Mouse (Mus musculus): ENCODE results near the gene Obscn. TPM values are rescaled to one million over a fixed set of nuclear protein-coding genes. Genes with fewer than 3 reads are reported as not detected.
A peak's percentile ranks its signal among the peaks of the same experiment; 100 is the strongest.

The Obscn gene
- polyA plus RNA-seq, 2 experiments from 2014 or later = not detected

DNA sequence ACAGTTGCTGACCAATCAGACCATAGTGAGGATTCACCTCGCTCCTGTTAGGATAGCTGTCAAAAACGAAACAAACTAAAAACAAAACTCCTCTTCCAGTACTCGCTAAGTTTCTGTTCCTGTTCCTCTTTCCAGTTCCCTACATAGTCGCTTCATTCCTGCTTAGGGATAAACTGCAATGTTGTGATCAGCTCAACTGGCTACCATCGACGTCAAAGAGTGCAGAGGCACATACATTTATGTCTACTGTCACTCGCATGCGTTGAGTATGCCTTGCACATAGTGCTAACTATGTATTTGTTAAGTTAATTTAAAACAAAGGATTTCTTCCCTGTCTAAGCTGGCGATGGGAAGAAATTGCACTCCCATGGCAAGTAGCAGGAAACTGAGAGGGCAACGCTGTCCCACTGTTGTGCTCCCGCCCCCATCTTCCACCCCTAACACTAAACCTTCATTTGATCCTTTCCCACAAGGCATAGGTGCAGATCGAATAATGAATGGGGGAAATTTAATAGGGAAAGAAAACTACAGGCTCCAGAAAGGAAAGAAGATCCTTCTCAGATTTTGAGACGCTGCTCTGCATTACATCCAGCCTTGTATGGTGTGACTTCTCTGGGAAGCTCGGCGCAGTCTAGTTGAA lies 176.9 kb downstream of the Obscn start:
- ATAC-seq = no peak

DNA sequence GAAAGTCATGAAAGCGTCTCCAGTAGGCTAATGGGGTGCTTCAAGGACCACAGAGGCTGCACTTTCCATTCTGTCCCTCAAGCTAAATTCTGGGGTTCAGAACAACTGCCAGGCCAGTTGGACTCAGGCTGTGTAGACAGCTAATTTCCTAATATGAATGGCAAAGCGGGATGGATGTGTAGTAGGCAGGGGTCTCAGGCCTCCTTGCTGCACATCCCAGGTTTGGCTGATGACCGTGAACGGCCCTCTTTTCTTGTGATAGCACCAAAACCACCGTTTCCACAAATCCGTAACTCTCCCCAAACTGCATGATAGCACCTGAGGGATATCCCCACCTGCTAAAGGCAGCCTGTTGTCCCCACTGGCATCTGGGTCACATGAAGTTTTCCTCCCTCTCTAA lies 177.7 kb downstream of the Obscn start:
- ATAC-seq = no peak

DNA sequence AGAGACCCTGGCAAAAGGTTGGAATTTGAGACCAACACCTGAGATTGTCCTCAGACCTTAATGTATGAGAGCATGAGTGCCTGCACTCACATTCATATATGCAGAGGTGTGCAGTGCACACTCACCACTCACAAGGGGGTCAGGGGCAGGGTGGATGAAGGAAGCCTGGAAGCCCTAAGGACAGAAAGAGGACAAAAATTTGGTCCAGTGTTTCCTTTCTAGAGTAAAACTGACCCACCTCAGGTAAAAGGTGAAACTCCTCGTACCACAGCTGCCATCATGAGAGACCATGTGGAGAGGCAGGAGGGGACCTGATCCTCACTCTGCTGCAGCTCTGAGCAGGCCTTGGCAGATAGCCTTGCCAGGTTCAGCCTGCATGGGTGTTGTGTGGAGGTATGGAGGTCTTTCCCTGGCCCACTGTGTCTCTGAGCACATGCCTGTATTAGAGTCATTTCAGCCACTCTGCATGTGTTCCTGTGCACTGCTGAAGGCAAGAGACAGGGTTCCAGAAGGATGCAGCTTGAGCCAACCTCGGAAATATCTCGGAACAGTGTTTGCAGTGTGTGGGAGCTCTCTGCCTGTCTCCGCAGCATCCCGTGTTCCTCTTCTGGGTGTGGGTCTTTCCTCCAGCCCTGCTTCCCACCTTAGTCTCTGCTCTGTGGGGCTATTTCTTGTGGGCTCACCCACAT lies 178.8 kb downstream of the Obscn start:
- ATAC-seq = no peak

DNA sequence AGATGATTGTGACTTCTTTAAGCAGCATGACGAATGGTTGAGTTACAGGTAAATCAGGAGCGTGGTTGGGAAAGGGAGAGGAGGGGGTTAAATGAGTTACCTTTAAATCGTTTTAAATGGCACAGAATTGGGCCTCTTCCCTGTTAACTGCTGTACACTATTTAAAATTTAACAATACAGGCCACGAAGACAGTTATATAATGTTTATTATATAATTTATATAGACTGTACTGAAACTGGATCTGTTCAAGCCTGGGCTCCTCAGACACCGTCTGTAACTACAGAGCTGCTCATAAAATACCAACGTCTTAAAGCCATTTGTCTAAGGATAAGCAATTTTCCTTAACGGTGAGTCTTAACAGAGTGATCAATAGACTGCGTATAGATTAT lies 180.3 kb downstream of the Obscn start:
- no peak for ATAC-seq

DNA sequence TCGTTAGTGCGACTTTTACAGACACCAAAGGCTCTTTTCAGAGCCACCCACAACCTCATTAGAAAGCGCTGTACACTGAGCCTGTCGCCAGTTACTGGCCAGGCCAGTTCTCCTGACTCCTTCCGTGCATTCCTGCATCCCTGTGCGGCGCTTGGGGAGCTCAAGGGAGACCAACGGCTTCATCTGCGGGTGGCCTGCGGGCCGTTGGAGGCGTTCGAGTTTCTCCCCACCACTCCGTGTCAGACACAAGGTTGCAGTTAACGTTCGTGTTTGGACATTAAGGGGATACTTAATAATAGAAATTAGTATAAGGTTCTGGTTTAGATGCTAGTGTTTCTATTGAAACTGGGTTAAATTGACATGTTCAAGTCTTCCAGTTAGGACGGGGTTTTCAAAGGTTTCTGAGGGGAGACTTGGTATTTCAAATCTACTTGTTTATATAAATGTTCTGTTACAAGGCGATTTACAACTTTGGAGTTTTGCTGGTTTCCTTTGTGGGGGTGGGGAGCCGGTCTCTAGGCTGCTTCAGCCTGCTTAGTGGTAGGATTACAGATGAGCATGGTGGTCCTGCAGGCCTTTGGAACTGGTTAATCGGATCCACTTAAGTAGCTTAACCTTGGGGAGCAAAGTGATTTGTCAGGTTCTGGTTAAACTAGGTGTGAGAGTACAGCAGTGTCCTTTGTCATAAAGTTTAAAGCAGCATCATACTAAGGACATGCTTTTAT lies 180.9 kb downstream of the Obscn start:
- peak; percentile 25 for ATAC-seq

DNA sequence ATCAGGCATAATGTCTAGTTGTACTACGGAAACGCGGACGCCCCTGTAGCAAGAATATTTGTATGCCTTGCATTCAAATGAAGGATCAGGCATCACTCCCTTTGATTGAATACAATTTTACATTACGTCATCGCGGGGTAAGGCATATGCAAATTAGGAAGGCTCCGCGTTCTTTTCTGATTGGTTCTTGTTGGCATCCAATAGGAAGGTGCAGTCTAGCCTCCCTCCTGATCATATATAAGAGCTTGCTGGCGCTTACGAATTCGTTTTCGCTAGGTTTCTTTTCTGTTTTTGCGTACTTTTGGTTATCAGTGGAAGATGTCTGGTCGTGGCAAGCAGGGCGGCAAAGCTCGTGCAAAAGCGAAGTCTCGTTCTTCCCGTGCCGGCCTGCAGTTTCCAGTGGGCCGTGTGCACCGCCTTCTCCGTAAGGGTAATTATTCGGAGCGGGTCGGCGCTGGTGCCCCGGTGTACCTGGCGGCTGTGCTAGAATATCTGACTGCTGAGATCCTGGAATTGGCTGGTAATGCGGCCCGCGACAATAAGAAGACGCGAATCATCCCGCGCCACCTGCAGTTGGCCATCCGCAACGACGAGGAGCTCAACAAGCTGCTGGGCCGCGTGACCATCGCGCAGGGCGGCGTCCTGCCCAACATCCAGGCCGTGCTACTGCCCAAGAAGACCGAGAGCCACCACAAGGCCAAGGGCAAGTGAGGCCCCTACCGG lies 181.6 kb downstream of the Obscn start, which contains the start of the genes Hist3h2a and Trim17:
TSS of gene Hist3h2a (plus strand) at position 266 of the 723 bp plus-strand sequence.
TSS of gene Trim17 (plus strand) at position 266 of the 723 bp plus-strand sequence.
- peak; percentile 96 for ATAC-seq

DNA sequence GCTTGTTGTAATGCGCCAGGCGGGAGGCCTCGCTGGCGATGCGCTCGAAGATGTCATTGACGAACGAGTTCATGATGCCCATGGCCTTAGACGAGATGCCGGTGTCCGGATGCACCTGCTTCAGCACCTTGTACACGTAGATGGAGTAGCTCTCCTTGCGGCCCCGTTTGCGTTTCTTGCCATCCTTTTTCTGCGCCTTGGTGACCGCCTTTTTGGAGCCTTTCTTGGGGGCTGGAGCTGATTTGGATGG lies 182.1 kb downstream of the Obscn start:
- ATAC-seq = peak; percentile 39

DNA sequence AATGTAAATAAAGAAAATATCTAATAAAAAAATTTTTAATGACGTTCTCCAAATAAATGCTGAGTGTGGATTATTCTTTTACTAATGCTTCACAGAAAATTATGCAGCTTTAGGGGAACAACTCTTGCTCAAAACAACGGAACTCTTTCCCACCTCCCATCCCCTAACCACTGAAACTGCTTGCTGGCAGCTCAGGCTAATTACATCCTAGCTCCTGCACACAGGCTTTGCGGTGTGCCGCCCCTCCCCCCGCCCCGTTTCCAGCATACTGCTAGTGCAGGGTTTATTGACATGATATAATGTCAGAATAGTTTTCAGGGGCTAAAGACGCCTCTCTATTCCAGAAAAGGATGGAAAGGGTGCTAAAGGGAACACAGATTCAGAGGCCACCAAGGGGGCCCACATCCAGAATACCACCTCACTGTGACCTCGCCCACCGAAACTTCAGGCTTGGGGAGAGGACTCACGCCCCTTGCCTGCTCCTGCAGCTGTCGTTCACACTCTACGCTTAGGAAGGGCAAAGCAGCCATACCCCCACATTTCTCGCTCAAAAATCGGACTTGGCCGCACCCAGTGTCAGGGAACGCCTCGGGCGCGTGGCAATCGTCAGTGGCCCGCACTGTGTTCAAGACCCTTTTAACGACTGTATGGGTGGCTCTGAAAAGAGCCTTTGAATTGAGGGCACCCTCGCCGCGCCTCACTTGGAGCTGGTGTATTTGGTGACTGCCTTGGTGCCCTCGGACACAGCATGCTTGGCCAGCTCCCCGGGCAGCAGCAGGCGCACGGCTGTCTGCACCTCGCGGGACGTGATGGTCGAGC lies 182.6 kb downstream of the Obscn start:
- no peak for ATAC-seq

DNA sequence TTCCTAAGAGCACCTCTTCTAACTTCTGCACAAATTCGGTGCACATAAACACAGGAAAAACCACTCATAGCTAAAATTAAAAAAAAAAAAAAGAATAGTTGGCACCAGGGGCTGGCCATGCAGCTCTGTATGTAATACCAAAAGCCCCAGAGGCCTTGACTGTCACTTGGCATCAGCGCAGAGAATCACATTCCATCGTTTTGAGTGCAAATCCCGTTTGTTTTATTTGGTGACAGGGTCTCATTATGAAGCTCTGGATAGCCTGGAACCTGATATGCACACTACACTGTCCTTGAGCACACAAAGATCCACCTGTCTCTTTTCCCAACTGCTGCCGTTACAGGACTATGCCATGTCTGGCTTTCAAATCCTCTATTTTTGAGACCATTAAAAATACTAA lies 185.0 kb downstream of the Obscn start:
- no peak for ATAC-seq

DNA sequence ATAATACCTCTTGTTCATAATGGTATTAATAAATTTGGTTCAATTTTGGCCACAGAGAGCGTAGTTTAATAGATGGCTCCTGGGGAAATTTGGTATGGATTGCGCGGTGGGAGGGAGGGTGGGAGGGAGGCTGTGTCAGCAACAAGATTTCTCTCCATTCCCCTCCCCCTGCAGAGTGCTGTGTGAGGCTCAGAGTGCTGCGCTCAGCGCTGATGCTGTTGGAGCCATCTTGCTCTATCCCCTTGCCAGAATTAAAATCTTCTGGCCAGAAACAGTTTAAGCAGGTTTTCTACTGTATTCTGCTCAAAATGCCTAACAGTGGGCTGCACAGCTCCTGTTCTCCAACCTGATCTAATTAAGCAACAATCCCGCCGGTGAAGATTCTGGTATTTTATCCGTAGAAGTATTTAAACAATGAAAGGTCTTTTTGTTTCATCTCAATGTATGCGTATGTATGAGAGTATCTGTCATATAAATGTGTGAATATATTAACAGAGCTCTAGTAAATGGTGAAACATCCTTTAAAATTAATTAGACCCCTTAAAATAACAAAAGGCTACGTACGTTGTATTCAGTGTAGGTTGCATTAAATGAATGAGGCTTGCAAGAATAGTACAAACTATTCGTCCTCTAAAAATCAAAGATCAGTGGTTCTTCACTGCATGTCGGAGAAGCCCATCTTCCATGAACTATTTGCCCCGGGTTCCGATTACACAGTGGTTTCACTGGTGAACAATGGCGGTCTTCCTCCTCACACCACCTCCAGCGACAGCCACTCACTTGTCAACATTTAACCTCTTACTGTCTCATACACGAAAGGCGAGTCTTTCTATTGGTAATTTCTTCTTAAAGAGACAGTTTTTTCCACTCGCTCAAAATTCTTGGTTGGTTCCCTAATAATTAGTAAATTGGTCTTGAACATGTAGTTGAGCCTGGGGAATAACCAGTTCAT lies 186.4 kb downstream of the Obscn start:
- no peak for ATAC-seq

DNA sequence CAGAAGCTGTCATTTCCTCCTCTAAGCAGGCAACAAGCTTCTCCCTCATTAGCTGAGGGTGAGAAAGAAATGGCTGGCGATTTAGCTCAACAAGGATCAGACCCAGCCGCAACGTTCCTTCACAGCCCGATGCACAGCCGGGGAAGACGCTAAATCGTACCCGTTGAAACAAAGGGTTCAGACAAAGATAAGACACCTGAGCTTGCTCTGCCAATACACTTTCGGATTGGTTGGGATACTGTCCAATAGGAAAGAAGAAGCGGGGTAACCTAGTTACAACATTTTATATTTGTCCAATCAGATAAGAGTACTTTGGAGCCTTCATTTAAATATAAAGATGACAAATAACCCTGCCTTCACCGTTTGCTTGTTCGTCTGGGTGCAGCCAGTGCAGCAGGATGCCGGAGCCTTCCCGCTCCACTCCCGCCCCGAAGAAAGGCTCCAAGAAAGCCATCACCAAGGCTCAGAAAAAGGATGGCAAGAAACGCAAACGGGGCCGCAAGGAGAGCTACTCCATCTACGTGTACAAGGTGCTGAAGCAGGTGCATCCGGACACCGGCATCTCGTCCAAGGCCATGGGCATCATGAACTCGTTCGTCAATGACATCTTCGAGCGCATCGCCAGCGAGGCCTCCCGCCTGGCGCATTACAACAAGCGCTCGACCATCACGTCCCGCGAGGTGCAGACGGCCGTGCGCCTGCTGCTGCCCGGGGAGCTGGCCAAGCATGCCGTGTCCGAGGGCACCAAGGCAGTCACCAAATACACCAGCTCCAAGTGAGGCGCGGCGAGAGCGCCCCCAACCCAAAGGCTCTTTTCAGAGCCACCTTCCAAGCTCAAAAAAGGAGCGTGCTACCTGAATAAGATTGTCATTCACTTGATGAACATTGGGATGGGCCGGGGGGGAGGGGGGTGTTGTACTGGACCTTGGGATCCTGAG lies 187.4 kb downstream of the Obscn start, which contains the start of gene Hist3h2ba:
TSS of gene Hist3h2ba (plus strand) at position 379 of the 938 bp plus-strand sequence.
- peak; percentile 93 for ATAC-seq

DNA sequence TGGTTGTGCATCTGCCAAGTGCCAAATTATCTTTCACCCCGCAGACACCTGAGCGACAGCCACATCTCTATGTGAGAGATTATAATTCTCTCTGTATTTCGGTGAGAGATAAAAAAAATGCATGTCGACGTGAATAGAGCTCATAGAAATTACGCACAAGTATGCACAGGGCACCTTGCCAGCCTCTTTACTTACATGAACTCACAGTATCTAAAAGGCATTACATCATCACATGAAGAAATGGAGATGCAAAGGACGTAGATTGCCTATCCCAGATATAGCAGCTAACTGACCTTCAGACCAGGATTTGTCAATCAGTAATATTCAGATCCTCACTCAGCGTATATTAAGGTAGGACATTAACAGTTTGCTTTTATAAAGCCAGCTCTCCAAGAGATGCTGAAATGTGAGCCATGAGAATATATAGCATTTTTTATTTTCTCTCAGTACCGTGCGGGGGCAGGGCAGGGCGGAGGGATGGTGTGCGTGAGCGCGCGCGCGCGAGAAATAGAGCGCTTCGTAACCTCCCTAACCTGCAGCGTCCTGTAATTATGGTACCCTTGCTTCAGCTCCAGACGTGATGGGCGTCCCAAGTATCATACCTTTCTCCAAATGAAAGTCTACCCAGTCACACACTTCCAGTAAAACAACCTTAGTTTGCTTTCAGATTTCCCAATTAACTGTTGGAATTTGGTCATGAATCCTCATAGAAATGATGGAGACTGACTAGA lies 188.2 kb downstream of the Obscn start:
- ATAC-seq = no peak

DNA sequence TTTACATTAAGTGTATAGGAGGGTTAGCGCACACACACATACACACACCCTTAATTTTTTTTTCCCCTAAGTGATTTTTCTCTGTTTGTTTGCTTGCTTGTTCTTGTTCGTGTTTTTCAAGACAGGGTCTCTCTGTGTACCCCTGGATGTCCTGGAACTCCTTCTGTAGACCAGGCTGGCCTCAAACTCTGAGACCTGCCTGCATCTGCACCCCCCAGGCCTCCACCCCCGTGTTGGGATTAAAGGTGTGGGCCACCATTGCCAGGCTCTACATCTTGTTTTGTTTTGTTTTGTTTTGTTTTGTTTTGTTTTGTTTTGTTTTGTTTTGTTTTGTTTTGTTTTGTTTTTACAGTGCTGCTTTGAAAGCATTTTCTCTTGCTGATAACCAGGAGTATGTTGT lies 188.9 kb downstream of the Obscn start:
- ATAC-seq = no peak

Other genes with a start within 250 kb of the Obscn start
- 1 to 10 TPM; 7.4 to 7.7 TPM for gene Zfp39, start 232.2 kb downstream of the Obscn start, polyA plus RNA-seq (2017; shearing (Covaris generic))
- gene Btnl10, start 218.5 kb downstream of the Obscn start, polyA plus RNA-seq (2017; shearing (Covaris generic)) = not detected
- gene Rnf187, start 197.5 kb downstream of the Obscn start, polyA plus RNA-seq (2017; shearing (Covaris generic)) = 10 to 100 TPM; 11.4 to 17.9 TPM
- 1 to 10 TPM; 1.8 to 4.2 TPM for gene Hist3h2ba, start 187.5 kb downstream of the Obscn start, polyA plus RNA-seq (2017; shearing (Covaris generic))
- gene Hist3h2a, start 181.7 kb downstream of the Obscn start, polyA plus RNA-seq (2017; shearing (Covaris generic)) = 1 to 10 TPM; 3.5 to 5.4 TPM
- gene Trim17, start 181.7 kb downstream of the Obscn start, polyA plus RNA-seq (2017; shearing (Covaris generic)) = under 1 TPM; 0.17 to 0.20 TPM
- 10 to 100 TPM; 18.5 to 22.2 TPM for gene Trim11, start 158.3 kb downstream of the Obscn start, polyA plus RNA-seq (2017; shearing (Covaris generic))
- 1 to 10 TPM; 1.3 to 1.8 TPM for gene Iba57, start 27.3 kb upstream of the Obscn start, polyA plus RNA-seq (2017; shearing (Covaris generic))
- gene Gjc2, start 46.8 kb upstream of the Obscn start, polyA plus RNA-seq (2017; shearing (Covaris generic)) = not detected
- 10 to 100 TPM; 60.2 to 63.5 TPM for gene Guk1, start 55.8 kb upstream of the Obscn start, polyA plus RNA-seq (2017; shearing (Covaris generic))
- 10 to 100 TPM; 49.4 to 50.0 TPM for gene Mrpl55, start 66.1 kb upstream of the Obscn start, polyA plus RNA-seq (2017; shearing (Covaris generic))
- 10 to 100 TPM; 17.5 to 18.7 TPM for gene 2310033P09Rik, start 71.9 kb upstream of the Obscn start, polyA plus RNA-seq (2017; shearing (Covaris generic))
- gene Arf1, start 91.9 kb upstream of the Obscn start, polyA plus RNA-seq (2017; shearing (Covaris generic)) = 100 to 1,000 TPM; 301 to 312 TPM
- gene Wnt3a, start 154.3 kb upstream of the Obscn start, polyA plus RNA-seq (2017; shearing (Covaris generic)) = under 1 TPM in 1 of 2 experiments, not detected in 1; 0.20 TPM
- gene Wnt9a, start 170.5 kb upstream of the Obscn start, polyA plus RNA-seq (2017; shearing (Covaris generic)) = not detected
- gene Prss38, start 239.3 kb upstream of the Obscn start, polyA plus RNA-seq (2017; shearing (Covaris generic)) = not detected

Measured in activated CD4-positive, CD25-positive, alpha-beta regulatory T cell, adult 4 months (primary cell).